Mouse (Mus musculus) midbrain, postnatal 0 days (tissue): ENCODE results near the gene Rab3b. TPM values are rescaled to one million over a fixed set of nuclear protein-coding genes. Genes with fewer than 3 reads are reported as not detected.
A peak's percentile ranks its signal among the peaks of the same experiment; 100 is the strongest.

ENCODE experiments used
- ATAC-seq: fragments of 200-750 bp; cut with Nextera tagmentation; 2 replicates; pipeline ENCODE4 v1.8.0; 2017; ENCODE audit warnings: moderate number of reproducible peaks, mild to moderate bottlenecking, moderate TSS enrichment, moderate library complexity; ENCODE audit not compliant: low FRiP score
- DNase-seq: peaks from one replicate; pipeline ENCODE4 v3.0.0-alpha.2; 2015; ENCODE audit warnings: low spot score
- H3K27ac ChIP-seq: fragments of 300-500 bp; sonication (generic); 2 replicates; pipeline ENCODE4 v1.5.1; 2014; ENCODE audit warnings: low read depth, mild to moderate bottlenecking, low read length, mixed read lengths
- H3K27me3 ChIP-seq: fragments of 300-500 bp; sonication (generic); 2 replicates; pipeline ENCODE4 v1.6.1; 2014; ENCODE audit warnings: low read length, control low read depth, mixed read lengths; ENCODE audit not compliant: insufficient read depth
- H3K36me3 ChIP-seq: fragments of 300-500 bp; sonication (generic); 2 replicates; pipeline ENCODE4 v1.6.1; 2014; ENCODE audit warnings: low read length, control low read depth, mixed read lengths; ENCODE audit not compliant: insufficient read depth
- H3K4me1 ChIP-seq: fragments of 300-500 bp; sonication (generic); 2 replicates; pipeline ENCODE4 v1.6.1; 2014; ENCODE audit warnings: mild to moderate bottlenecking, control low read depth, antibody characterized with exemption, low read length, mixed read lengths; ENCODE audit not compliant: insufficient read depth
- H3K4me2 ChIP-seq: fragments of 300-500 bp; sonication (generic); 2 replicates; pipeline ENCODE4 v1.6.1; 2014; ENCODE audit warnings: low read depth, mild to moderate bottlenecking, low read length, mixed read lengths; ENCODE audit not compliant: poor library complexity, severe bottlenecking
- H3K4me3 ChIP-seq: fragments of 300-500 bp; sonication (generic); 2 replicates; pipeline ENCODE4 v1.5.1; 2014; ENCODE audit warnings: low read depth, mild to moderate bottlenecking, low read length, moderate library complexity
- H3K9ac ChIP-seq: fragments of 300-500 bp; sonication (generic); replicated peaks from 2 replicates; pipeline ENCODE4 v1.6.1; 2014; ENCODE audit warnings: mild to moderate bottlenecking, low read length, moderate library complexity, mixed read lengths; ENCODE audit not compliant: poor library complexity, severe bottlenecking
- H3K9me3 ChIP-seq: fragments of 300-500 bp; sonication (generic); 2 replicates; pipeline ENCODE4 v1.6.1; 2016; ENCODE audit warnings: low read length, control low read depth
- CTCF ChIP-seq: IDR thresholded peaks from 2 replicates; pipeline ENCODE4 v1.5.1; 2016; ENCODE audit warnings: antibody characterized with exemption, mild to moderate bottlenecking
- WGBS: fragments of 180-500 bp; shearing (Covaris S2); extraction: QIAGEN DNeasy Blood & Tissue Kit; methylation state at CpG from one replicate; pipeline ENCODE4 v1.1.7; 2014; 5-methylcytosine and 5-hydroxymethylcytosine counted together
- polyA plus RNA-seq: library from polyadenylated mRNA; unstranded; fragments of >200 nt; fragmentation: Nextera tagmentation; extraction: Ambion mirVana; gene quantifications from 2 replicates; pipeline ENCODE4 v1.2.1, GENCODE M21; 2015
- total RNA-seq: library from RNA; depleted of rRNA; stranded (reverse); fragments of >200 nt; gene quantifications from 2 replicates; pipeline ENCODE4 v1.2.3, GENCODE M21; 2014

The Rab3b gene
- total and polyA plus RNA-seq, 2 experiments from 2014 or later: 94.5 to 316 TPM

DNA sequence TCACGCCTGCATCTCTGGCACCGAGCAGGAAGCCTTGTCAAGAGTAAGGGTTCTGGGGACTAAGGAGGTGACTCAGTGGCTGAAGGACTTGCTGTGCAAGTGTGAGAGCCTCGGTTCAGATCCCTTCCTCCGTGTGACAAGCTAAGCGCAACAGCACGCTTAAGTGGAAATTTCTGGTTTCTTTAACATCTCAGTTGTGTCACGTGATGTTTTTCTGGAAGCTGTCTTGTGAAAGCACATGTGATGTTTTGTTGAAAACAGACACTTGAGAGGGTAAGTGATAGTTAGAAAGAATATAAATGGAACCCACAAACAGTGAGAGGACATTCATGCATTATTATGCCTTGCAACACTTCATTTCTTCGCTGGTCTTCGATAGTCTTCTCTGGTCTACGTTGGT, 25.9 kb downstream of the Rab3b start:
- ATAC-seq (no peak), DNase-seq (no peak)
- no peaks in the 10 kb centered on the region for H3K27me3 ChIP-seq
- TF ChIP-seq CTCF: no peak
- H3K9ac ChIP-seq: no peak overlapping the region
- no peaks in the 10 kb centered on the region for H3K4me1 ChIP-seq
- no peak overlapping the region for H3K4me3 ChIP-seq
- WGBS: 92% methylated on average over 10 of the region's 10 CpGs
- no peaks in the 10 kb centered on the region for H3K36me3 ChIP-seq
- H3K9me3 ChIP-seq: no peaks in the 10 kb centered on the region
- H3K4me2 ChIP-seq: no peak overlapping the region
- H3K27ac ChIP-seq: no peak overlapping the region

DNA sequence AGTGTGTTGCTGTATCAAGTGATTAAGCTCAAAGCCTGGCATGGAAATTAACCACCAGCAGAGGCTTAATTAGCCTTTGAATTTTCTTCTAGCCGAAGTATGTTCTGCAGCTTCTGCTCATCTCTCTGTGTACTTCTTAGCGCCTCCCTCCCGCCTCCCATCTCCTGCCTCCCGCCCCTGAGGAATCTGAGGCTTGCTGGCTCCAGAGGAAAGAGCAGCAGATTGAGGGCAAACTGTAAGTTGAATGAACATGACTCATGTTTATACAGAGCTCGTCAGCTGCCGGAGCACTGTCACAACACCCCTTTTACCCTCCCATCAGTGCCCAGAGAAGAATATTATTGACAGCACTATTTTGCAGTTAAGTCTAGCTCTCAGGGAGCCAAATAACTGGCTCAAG, 27.0 kb downstream of the Rab3b start:
- Histone ChIP-seq H3K4me1 (no peaks in the 10 kb centered on the region), H3K27ac (no peak overlapping the region), H3K4me3 (no peak overlapping the region), H3K9ac (no peak overlapping the region), H3K4me2 (no peak overlapping the region), H3K27me3 (no peaks in the 10 kb centered on the region), H3K36me3 (no peaks in the 10 kb centered on the region), H3K9me3 (no peaks in the 10 kb centered on the region)
- no peak for TF ChIP-seq CTCF
- no peak for ATAC-seq
- WGBS: 27% methylated on average over 6 of the region's 6 CpGs
- DNase-seq: peak; percentile 52

DNA sequence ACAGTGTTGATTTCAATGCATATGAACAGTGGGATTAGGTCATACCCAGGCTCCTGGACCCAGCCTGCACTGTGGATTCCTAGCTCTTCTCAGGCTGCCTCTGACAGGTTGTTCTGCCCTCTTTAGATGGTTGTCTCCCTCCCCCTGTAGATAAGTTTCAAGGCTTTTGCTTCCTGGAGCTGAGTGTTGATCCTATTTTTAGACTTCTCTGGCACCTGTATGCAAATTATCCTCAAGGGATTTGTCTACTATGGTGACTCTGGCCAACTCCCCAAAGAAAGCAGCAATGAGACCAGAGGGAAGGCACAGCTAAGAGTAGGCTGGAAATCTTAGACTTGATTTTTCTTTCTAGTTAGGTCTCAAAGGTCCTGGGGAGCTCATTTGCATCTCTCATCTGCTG, 28.6 kb downstream of the Rab3b start:
- no peak overlapping the region for H3K4me3 ChIP-seq
- H3K27me3 ChIP-seq: no peaks in the 10 kb centered on the region
- no peak overlapping the region for H3K9ac ChIP-seq
- no peak for TF ChIP-seq CTCF
- H3K36me3 ChIP-seq: no peaks in the 10 kb centered on the region
- DNase-seq (no peak), ATAC-seq (no peak)
- no peaks in the 10 kb centered on the region for H3K4me1 ChIP-seq
- H3K4me2 ChIP-seq: no peak overlapping the region
- H3K27ac ChIP-seq: no peak overlapping the region
- H3K9me3 ChIP-seq: no peaks in the 10 kb centered on the region

DNA sequence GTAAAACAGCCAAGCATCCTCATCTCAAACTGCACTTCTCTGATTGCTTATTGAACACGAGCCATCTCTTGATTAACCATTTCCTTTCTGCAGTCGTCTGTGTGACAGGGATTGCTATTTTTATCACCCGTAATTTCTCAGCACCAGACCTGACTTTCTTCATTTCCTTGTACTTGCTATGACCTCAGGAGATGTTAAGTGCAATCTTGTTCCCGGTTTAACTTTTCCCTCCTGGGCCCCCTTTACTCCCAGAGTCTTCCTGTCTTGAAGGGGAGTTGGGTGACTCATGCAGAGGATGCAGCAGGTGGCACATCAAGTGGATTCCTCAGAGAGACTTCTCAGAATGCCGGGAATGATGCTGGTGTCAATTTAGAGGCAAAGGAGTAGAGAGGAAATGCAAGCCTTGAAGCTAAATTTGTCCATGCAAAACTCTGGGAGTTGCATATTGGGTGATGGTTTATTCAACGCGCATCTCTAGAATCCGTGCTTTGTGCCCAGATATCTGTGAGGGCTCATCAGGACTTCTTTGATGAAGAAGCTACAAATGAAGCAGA, 31.1 kb downstream of the Rab3b start:
- WGBS: 77% methylated on average over 8 of the region's 8 CpGs
- H3K36me3 ChIP-seq: no peaks in the 10 kb centered on the region
- no peaks in the 10 kb centered on the region for H3K27me3 ChIP-seq
- no peak overlapping the region for H3K9ac ChIP-seq
- no peak for TF ChIP-seq CTCF
- no peaks in the 10 kb centered on the region for H3K9me3 ChIP-seq
- H3K4me2 ChIP-seq: no peak overlapping the region
- H3K27ac ChIP-seq: no peak overlapping the region
- ATAC-seq (no peak), DNase-seq (no peak)
- H3K4me3 ChIP-seq: no peak overlapping the region
- H3K4me1 ChIP-seq: no peaks in the 10 kb centered on the region

DNA sequence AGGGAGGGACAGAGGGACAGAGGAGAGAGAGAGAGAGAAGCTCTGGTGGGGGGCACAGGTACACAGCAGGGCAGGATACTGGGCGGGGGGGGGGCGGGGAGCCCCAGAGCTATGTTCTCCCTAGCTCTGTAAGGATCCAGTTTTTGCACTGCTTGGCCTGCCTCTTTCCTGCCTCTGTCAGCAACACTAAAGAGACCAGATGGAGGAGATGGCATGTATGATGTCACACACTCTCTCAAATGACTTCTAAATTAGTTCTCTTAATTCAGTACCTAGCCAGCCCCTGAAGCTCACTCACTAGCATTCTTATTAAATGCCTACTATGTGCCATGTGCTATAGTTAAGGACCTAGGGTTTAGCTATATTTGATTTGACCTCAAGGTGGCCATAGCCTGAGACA, 33.0 kb downstream of the Rab3b start:
- 83% methylated on average over 2 of the region's 2 CpGs for WGBS
- Histone ChIP-seq H3K4me2 (no peak overlapping the region), H3K27me3 (no peaks in the 10 kb centered on the region), H3K9ac (no peak overlapping the region), H3K4me3 (no peak overlapping the region), H3K4me1 (no peaks in the 10 kb centered on the region), H3K27ac (no peak overlapping the region), H3K36me3 (no peaks in the 10 kb centered on the region), H3K9me3 (no peaks in the 10 kb centered on the region)
- no peak for TF ChIP-seq CTCF
- no peak for DNase-seq
- ATAC-seq: no peak

DNA sequence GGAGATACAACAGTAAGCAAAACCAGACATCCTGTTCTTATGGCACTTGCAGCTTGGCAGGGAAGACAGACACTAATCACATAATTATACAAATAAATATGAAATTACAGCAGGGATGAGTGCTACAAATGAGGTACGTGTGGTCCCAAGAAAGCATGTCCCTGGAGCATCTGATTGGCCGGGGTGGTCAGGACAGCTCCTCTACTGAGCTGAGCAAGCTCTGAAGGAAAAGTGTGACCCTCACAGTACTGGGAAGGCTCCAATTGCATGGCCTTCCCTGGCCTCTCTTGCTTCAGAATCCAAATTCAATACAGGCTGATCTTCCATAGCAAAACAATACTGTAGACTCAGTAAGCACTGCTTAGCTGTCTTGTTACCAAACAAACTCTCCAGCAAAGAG, 34.3 kb downstream of the Rab3b start:
- H3K4me2 ChIP-seq: no peak overlapping the region
- H3K4me3 ChIP-seq: no peak overlapping the region
- no peak for TF ChIP-seq CTCF
- no peak for ATAC-seq
- no peak overlapping the region for H3K9ac ChIP-seq
- no peak for DNase-seq
- H3K27ac ChIP-seq: no peak overlapping the region
- H3K27me3 ChIP-seq: no peaks in the 10 kb centered on the region
- WGBS: 86% methylated on average over 2 of the region's 2 CpGs
- no peaks in the 10 kb centered on the region for H3K9me3 ChIP-seq
- no peaks in the 10 kb centered on the region for H3K36me3 ChIP-seq
- no peaks in the 10 kb centered on the region for H3K4me1 ChIP-seq
